Mouse (Mus musculus) stomach, postnatal 0 days (tissue): ENCODE data around the gene Atp2b2.

Experiments
- CTCF ChIP-seq: IDR thresholded peaks from 2 replicates; pipeline ENCODE4 v1.5.1; 2016; ENCODE audit warnings: antibody characterized with exemption, low read depth, mild to moderate bottlenecking, moderate library complexity
- EP300 ChIP-seq: optimal IDR thresholded peaks from 2 replicates; pipeline ENCODE3; 2016; ENCODE audit warnings: antibody characterized with exemption

DNA sequence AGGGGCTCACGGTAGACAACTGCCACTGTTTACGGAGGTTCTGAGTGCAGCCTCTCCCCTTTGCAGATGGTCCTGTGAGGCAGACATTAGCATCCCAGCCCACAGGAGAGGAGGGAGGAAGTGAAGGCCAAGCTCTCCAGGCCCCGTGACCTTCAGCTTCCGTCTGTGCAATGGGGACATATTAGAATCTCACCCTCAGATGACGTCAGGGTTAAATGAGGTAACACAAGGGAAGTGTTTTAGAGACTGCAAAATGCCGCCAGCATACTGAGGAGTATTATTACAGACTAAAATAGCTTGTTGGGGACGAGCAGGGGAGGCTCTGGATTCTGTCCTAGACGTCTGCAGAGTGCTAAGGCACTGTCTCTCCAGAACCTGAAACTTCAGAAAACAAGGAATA is 106.3 kb downstream of the Atp2b2 start:
- TF ChIP-seq CTCF = no peak
- no peak for TF ChIP-seq EP300
